Mouse (Mus musculus): ENCODE measurements around the gene Acss2. TPM values are rescaled to one million over a fixed set of nuclear protein-coding genes. Genes with fewer than 3 reads are reported as not detected.
"Not testable (repeated sequence)": the region's sequence is repeated elsewhere in the genome, so short reads cannot be mapped to it uniquely, and the experiment has no call there.

Acss2 gene
- total RNA-seq, 2 experiments from 2014 or later: 27.0 to 31.2 TPM

- no peak for DNase-seq
Observed at GRCm38 (mm10) chr2:155588136-155588535, 70.4 kb downstream of the Acss2 start.

GRCm38 (mm10) chr2:155589521-155589920, 71.8 kb downstream of the Acss2 start:
- DNase-seq: no peak

- no peak for DNase-seq
Observed at GRCm38 (mm10) chr2:155590876-155591275, 73.1 kb downstream of the Acss2 start.

GRCm38 (mm10) chr2:155591676-155592075, 73.9 kb downstream of the Acss2 start:
- DNase-seq: no peak

GRCm38 (mm10) chr2:155592137-155592853, 74.5 kb downstream of the Acss2 start, which contains the start of gene Gss:
Gene Gss, minus strand, starts transcription at chr2:155592810.
- DNase-seq: peak; percentile 99

GRCm38 (mm10) chr2:155592854-155593283, 75.1 kb downstream of the Acss2 start:
- no peak for DNase-seq

GRCm38 (mm10) chr2:155595516-155595915, 77.8 kb downstream of the Acss2 start:
- no peak for DNase-seq

- no peak for DNase-seq
Observed at GRCm38 (mm10) chr2:155603707-155604106, 86.0 kb downstream of the Acss2 start.

- no peak for DNase-seq
Observed at GRCm38 (mm10) chr2:155604560-155605235, 87.0 kb downstream of the Acss2 start.

GRCm38 (mm10) chr2:155605236-155605589, 87.5 kb downstream of the Acss2 start:
- not testable (repeated sequence) for DNase-seq

GRCm38 (mm10) chr2:155606360-155606759, 88.6 kb downstream of the Acss2 start:
- DNase-seq: no peak

- no peak for DNase-seq
Observed at GRCm38 (mm10) chr2:155610978-155611377, 93.2 kb downstream of the Acss2 start, which contains the start of gene Myh7b. Gene Myh7b, plus strand, starts transcription at chr2:155611212.

- DNase-seq: no peak
Observed at GRCm38 (mm10) chr2:155611834-155612550, 94.2 kb downstream of the Acss2 start.

- peak; percentile 40 for DNase-seq
Observed at GRCm38 (mm10) chr2:155613326-155613755, 95.6 kb downstream of the Acss2 start.

GRCm38 (mm10) chr2:155613953-155614352, 96.2 kb downstream of the Acss2 start:
- no peak for DNase-seq

- DNase-seq: no peak
Observed at GRCm38 (mm10) chr2:155616971-155617370, 99.2 kb downstream of the Acss2 start.

- DNase-seq: peak; percentile 70
Observed at GRCm38 (mm10) chr2:155619817-155620216, 102.1 kb downstream of the Acss2 start.

GRCm38 (mm10) chr2:155622606-155623005, 104.9 kb downstream of the Acss2 start:
- no peak for DNase-seq

GRCm38 (mm10) chr2:155623996-155624395, 106.2 kb downstream of the Acss2 start:
- no peak for DNase-seq

- DNase-seq: no peak
Observed at GRCm38 (mm10) chr2:155624730-155625129, 107.0 kb downstream of the Acss2 start.

- DNase-seq: no peak
Observed at GRCm38 (mm10) chr2:155626277-155626676, 108.5 kb downstream of the Acss2 start.

- peak; percentile 61 for DNase-seq
Observed at GRCm38 (mm10) chr2:155627030-155627738, 109.4 kb downstream of the Acss2 start.

All from gastrocnemius, postnatal 25 days (tissue).